Mouse (Mus musculus) small intestine, adult 2 months (tissue): Measurements from ENCODE around the gene Klf1.

ENCODE experiments used
- CTCF ChIP-seq: fragments of 200-500 bp; IDR thresholded peaks from 2 replicates; pipeline ENCODE4 v1.5.1; 2012; ENCODE audit warnings: low read depth, mild to moderate bottlenecking, control low read depth, inconsistent platforms, low read length, moderate library complexity, mixed read lengths; ENCODE audit not compliant: insufficient replicate concordance, insufficient read length; ENCODE audit errors: extremely low read depth
- POLR2A ChIP-seq: fragments of 200-500 bp; IDR thresholded peaks from 2 replicates; pipeline ENCODE4 v1.6.1; 2012; ENCODE audit warnings: low read depth, mild to moderate bottlenecking, control low read depth, inconsistent platforms, low read length, moderate library complexity

GRCm38 (mm10) chr8:84904351-84904750, 2.6 kb downstream of the Klf1 start:
- TF ChIP-seq POLR2A (no peak), CTCF (no peak)
